Mouse (Mus musculus) lung, postnatal 0 days (tissue): ENCODE measurements at regions not wholly inside any gene's neighbourhood (a gene's known extent, or its start where the extent isn't known, plus 50 kb on each side); places are given as distances from the start of the nearest gene placed in this dataset.

Source experiments
- ATAC-seq: fragments of 200-750 bp; cut with Nextera tagmentation; 2 replicates; pipeline ENCODE4 v1.8.0; 2017; ENCODE audit warnings: moderate library complexity
- DNase-seq: peaks from one replicate; pipeline ENCODE4 v3.0.0-alpha.2; 2016; ENCODE audit warnings: low spot score
- H3K27ac ChIP-seq: fragments of 300-500 bp; sonication (generic); 2 replicates; pipeline ENCODE4 v1.5.1; 2014; ENCODE audit warnings: antibody characterized with exemption, mild to moderate bottlenecking, low read length, mixed read lengths
- H3K27me3 ChIP-seq: fragments of 300-500 bp; sonication (generic); replicated peaks from 2 replicates; pipeline ENCODE4 v1.6.1; 2014; ENCODE audit warnings: low read length, mixed read lengths; ENCODE audit not compliant: insufficient read depth
- H3K36me3 ChIP-seq: fragments of 300-500 bp; sonication (generic); 2 replicates; pipeline ENCODE4 v1.6.1; 2014; ENCODE audit warnings: low read length, mixed read lengths; ENCODE audit not compliant: insufficient read depth
- H3K4me1 ChIP-seq: fragments of 300-500 bp; sonication (generic); 2 replicates; pipeline ENCODE4 v1.6.1; 2014; ENCODE audit warnings: antibody characterized with exemption, low read depth, low read length, mixed read lengths; ENCODE audit not compliant: insufficient read depth
- H3K4me2 ChIP-seq: fragments of 300-500 bp; sonication (generic); replicated peaks from 2 replicates; pipeline ENCODE4 v1.6.1; 2014; ENCODE audit warnings: low read depth, mild to moderate bottlenecking, low read length, moderate library complexity, mixed read lengths
- H3K4me3 ChIP-seq: fragments of 300-500 bp; sonication (generic); 2 replicates; pipeline ENCODE4 v1.5.1; 2014; ENCODE audit warnings: low read depth, low read length
- H3K9ac ChIP-seq: fragments of 300-500 bp; sonication (generic); replicated peaks from 2 replicates; pipeline ENCODE4 v1.6.1; 2014; ENCODE audit warnings: low read depth, mild to moderate bottlenecking
- H3K9me3 ChIP-seq: fragments of 300-500 bp; sonication (generic); 2 replicates; pipeline ENCODE4 v1.6.1; 2016; ENCODE audit warnings: low read length, mixed read lengths
- CTCF ChIP-seq: IDR thresholded peaks from 2 replicates; pipeline ENCODE4 v1.5.1; 2016; ENCODE audit warnings: antibody characterized with exemption, mild to moderate bottlenecking
- EP300 ChIP-seq: IDR thresholded peaks from 2 replicates; pipeline ENCODE4 v1.6.1; 2016; ENCODE audit warnings: antibody characterized with exemption, mild to moderate bottlenecking, control low read depth
- WGBS: fragments of 180-500 bp; shearing (Covaris S2); extraction: QIAGEN DNeasy Blood & Tissue Kit; methylation state at CpG from one replicate; pipeline ENCODE4 v1.1.7; 2014; 5-methylcytosine and 5-hydroxymethylcytosine counted together

GRCm38 (mm10) chr8:57200280-57200679 is 120.5 kb upstream of the Hand2 start:
- H3K27ac ChIP-seq, result no peak overlapping the region
- WGBS, result 55% methylated on average over 8 of the region's 8 CpGs
- ATAC-seq, result no peak
- H3K4me2 ChIP-seq, result no peak overlapping the region
- H3K36me3 ChIP-seq, result no peaks in the 10 kb centered on the region
- DNase-seq, result no peak
- no peak overlapping the region for H3K9ac ChIP-seq
- no peaks in the 10 kb centered on the region for H3K9me3 ChIP-seq
- H3K27me3 ChIP-seq, result no peaks in the 10 kb centered on the region
- no peak for TF ChIP-seq CTCF
- no peak overlapping the region for H3K4me3 ChIP-seq
- H3K4me1 ChIP-seq, result no peaks in the 10 kb centered on the region

- DNase-seq, result peak; percentile 54
- ATAC-seq, result peak; percentile 60
Observed at GRCm38 (mm10) chr8:57209584-57209983, 111.2 kb upstream of the Hand2 start.

GRCm38 (mm10) chr8:57213066-57213465 is 107.7 kb upstream of the Hand2 start:
- DNase-seq (peak; percentile 8), ATAC-seq (no peak)
- no peak overlapping the region for H3K27ac ChIP-seq
- H3K9me3 ChIP-seq, result no peaks in the 10 kb centered on the region
- H3K27me3 ChIP-seq, result no peaks in the 10 kb centered on the region
- 51% methylated on average over 5 of the region's 5 CpGs for WGBS
- H3K4me2 ChIP-seq, result no peak overlapping the region
- no peaks in the 10 kb centered on the region for H3K4me1 ChIP-seq
- TF ChIP-seq EP300, result no peak
- no peak overlapping the region for H3K9ac ChIP-seq
- no peak overlapping the region for H3K4me3 ChIP-seq
- no peaks in the 10 kb centered on the region for H3K36me3 ChIP-seq

More at GRCm38 (mm10) chr8:57209584-57209983, 111.2 kb upstream of the Hand2 start:
- no peak overlapping the region for H3K27ac ChIP-seq
- no peak overlapping the region for H3K4me3 ChIP-seq
- no peaks in the 10 kb centered on the region for H3K36me3 ChIP-seq
- H3K4me1 ChIP-seq, result no peaks in the 10 kb centered on the region
- no peak overlapping the region for H3K4me2 ChIP-seq
- WGBS, result 58% methylated on average over 6 of the region's 6 CpGs
- no peaks in the 10 kb centered on the region for H3K9me3 ChIP-seq
- TF ChIP-seq CTCF, result no peak
- no peak for TF ChIP-seq EP300
- H3K9ac ChIP-seq, result no peak overlapping the region
- no peaks in the 10 kb centered on the region for H3K27me3 ChIP-seq

- DNase-seq (peak; percentile 35), ATAC-seq (peak; percentile 16; the same call in 1 of the 2 replicates)
- no peaks in the 10 kb centered on the region for H3K4me1 ChIP-seq
- 0 out of 2 replicates have a peak overlapping the region, but pooled peaks have one; percentile 4 for H3K4me3 ChIP-seq
- H3K36me3 ChIP-seq, result no peaks in the 10 kb centered on the region
- no peak overlapping the region for H3K27ac ChIP-seq
- peak overlapping the region; percentile 25 for H3K4me2 ChIP-seq
- no peaks in the 10 kb centered on the region for H3K27me3 ChIP-seq
- WGBS, result 51% methylated on average over 31 of the region's 31 CpGs
- H3K9ac ChIP-seq, result no peak overlapping the region
- TF ChIP-seq EP300 (0 out of 2 replicates have a peak, but pooled peaks have one; percentile 31), CTCF (no peak)
- no peaks in the 10 kb centered on the region for H3K9me3 ChIP-seq
Observed at GRCm38 (mm10) chr8:57213982-57214930, 106.5 kb upstream of the Hand2 start.

GRCm38 (mm10) chr8:57230594-57230993 is 90.2 kb upstream of the Hand2 start:
- no peak overlapping the region for H3K27ac ChIP-seq
- H3K4me1 ChIP-seq, result no peaks in the 10 kb centered on the region
- WGBS, result 65% methylated on average over 4 of the region's 4 CpGs
- no peaks in the 10 kb centered on the region for H3K9me3 ChIP-seq
- H3K4me3 ChIP-seq, result no peak overlapping the region
- DNase-seq, result no peak
- ATAC-seq, result no peak
- H3K27me3 ChIP-seq, result no peaks in the 10 kb centered on the region
- no peak overlapping the region for H3K4me2 ChIP-seq
- TF ChIP-seq CTCF (no peak), EP300 (no peak)
- no peak overlapping the region for H3K9ac ChIP-seq
- H3K36me3 ChIP-seq, result no peaks in the 10 kb centered on the region

- TF ChIP-seq EP300, result no peak
- TF ChIP-seq CTCF, result no peak
- H3K9me3 ChIP-seq, result no peaks in the 10 kb centered on the region
- H3K27ac ChIP-seq, result no peak overlapping the region
- DNase-seq (no peak), ATAC-seq (no peak)
- H3K27me3 ChIP-seq, result no peaks in the 10 kb centered on the region
- WGBS, result 71% methylated on average over 2 of the region's 2 CpGs
- H3K4me3 ChIP-seq, result no peak overlapping the region
- H3K4me2 ChIP-seq, result no peak overlapping the region
- H3K4me1 ChIP-seq, result no peaks in the 10 kb centered on the region
- no peak overlapping the region for H3K9ac ChIP-seq
- no peaks in the 10 kb centered on the region for H3K36me3 ChIP-seq
Observed at GRCm38 (mm10) chr8:57242301-57242700, 78.5 kb upstream of the Hand2 start.
